Mouse (Mus musculus) WW6 (cell line): Measurements from ENCODE around the gene Tenm4.

Experiments
- DNase-seq: peaks from one replicate; pipeline ENCODE4 v3.0.0-alpha.2; 2013; ENCODE audit warnings: low read depth, low spot score

Tenm4 gene

GRCm38 (mm10) chr7:96725603-96726002 lies 554.6 kb downstream of the Tenm4 start:
- no peak for DNase-seq

- DNase-seq, result no peak
Observed at GRCm38 (mm10) chr7:96730360-96730759, 559.3 kb downstream of the Tenm4 start.

GRCm38 (mm10) chr7:96731947-96732346 lies 560.9 kb downstream of the Tenm4 start:
- DNase-seq, result no peak

GRCm38 (mm10) chr7:96734315-96735058 lies 563.4 kb downstream of the Tenm4 start:
- no peak for DNase-seq

GRCm38 (mm10) chr7:96740631-96741030 lies 569.6 kb downstream of the Tenm4 start:
- DNase-seq, result no peak

GRCm38 (mm10) chr7:96742221-96742620 lies 571.2 kb downstream of the Tenm4 start:
- no peak for DNase-seq

- no peak for DNase-seq
Observed at GRCm38 (mm10) chr7:96745956-96746355, 574.9 kb downstream of the Tenm4 start.

GRCm38 (mm10) chr7:96746706-96747105 lies 575.7 kb downstream of the Tenm4 start:
- DNase-seq, result no peak

- no peak for DNase-seq
Observed at GRCm38 (mm10) chr7:96748538-96749045, 577.5 kb downstream of the Tenm4 start.

- no peak for DNase-seq
Observed at GRCm38 (mm10) chr7:96749753-96750152, 578.7 kb downstream of the Tenm4 start.

GRCm38 (mm10) chr7:96751236-96751635 lies 580.2 kb downstream of the Tenm4 start:
- no peak for DNase-seq

- DNase-seq, result peak; percentile 24
Observed at GRCm38 (mm10) chr7:96752776-96753175, 581.7 kb downstream of the Tenm4 start.

- no peak for DNase-seq
Observed at GRCm38 (mm10) chr7:96753335-96754095, 582.5 kb downstream of the Tenm4 start.

- DNase-seq, result no peak
Observed at GRCm38 (mm10) chr7:96754175-96754574, 583.1 kb downstream of the Tenm4 start.

GRCm38 (mm10) chr7:96755459-96756094 lies 584.5 kb downstream of the Tenm4 start:
- DNase-seq, result no peak

- DNase-seq, result no peak
Observed at GRCm38 (mm10) chr7:96756104-96756742, 585.2 kb downstream of the Tenm4 start.

GRCm38 (mm10) chr7:96757067-96757466 lies 586.0 kb downstream of the Tenm4 start:
- no peak for DNase-seq

- DNase-seq, result no peak
Observed at GRCm38 (mm10) chr7:96760208-96760607, 589.2 kb downstream of the Tenm4 start.

- no peak for DNase-seq
Observed at GRCm38 (mm10) chr7:96761151-96761550, 590.1 kb downstream of the Tenm4 start.

- no peak for DNase-seq
Observed at GRCm38 (mm10) chr7:96765321-96765960, 594.4 kb downstream of the Tenm4 start.

- DNase-seq, result no peak
Observed at GRCm38 (mm10) chr7:96767090-96767489, 596.0 kb downstream of the Tenm4 start.
